9 mouse cellular contexts compared by ENCODE assay signal in genomic region chr10:110085156-110085555, GRCm38 (mm10).
DNase-seq lines count a peak whose midpoint lies in the region; ATAC-seq lines count a peak whose summit lies in the region.
"Had no signal": no experiment of that assay in that cellular context is flagged by ENCODE, and none has a peak within 500 bp of the region (broad histone marks: within the 10 kb centered on the region; RNA-seq: fewer than 3 reads in every experiment).

No protein-coding gene starts in this region.

- no peaks in the 10 kb centered on the region for H3K36me3 ChIP-seq in forebrain, embryonic 12.5 days (replicated peaks)
- H3K36me3 ChIP-seq in forebrain, embryonic 15.5 days = no peaks in the 10 kb centered on the region
- no peaks in the 10 kb centered on the region for H3K36me3 ChIP-seq in liver, embryonic 11.5 days (ENCODE audit: control insufficient read depth, insufficient read depth, low read length)
- H3K36me3 ChIP-seq: neural tube, embryonic 13.5 days had no signal

- no peak overlapping the region for H3K9ac ChIP-seq in forebrain, embryonic 12.5 days
- H3K9ac ChIP-seq in forebrain, embryonic 15.5 days (replicated peaks) = no peak overlapping the region
- H3K9ac ChIP-seq in liver, embryonic 11.5 days (ENCODE audit: low read depth, low read length) = no peak overlapping the region
- H3K9ac ChIP-seq: neural tube, embryonic 13.5 days had no signal

- no peaks in the 10 kb centered on the region for H3K27me3 ChIP-seq in forebrain, embryonic 12.5 days
- no peaks in the 10 kb centered on the region for H3K27me3 ChIP-seq in forebrain, embryonic 15.5 days
- H3K27me3 ChIP-seq in liver, embryonic 11.5 days (replicated peaks; ENCODE audit: control insufficient read depth, insufficient read depth, low read length) = no peaks in the 10 kb centered on the region
- H3K27me3 ChIP-seq: neural tube, embryonic 13.5 days had no signal

- peak; percentile 66; the same call in 1 of the 2 replicates for ATAC-seq in forebrain, embryonic 12.5 days (ENCODE audit: low FRiP score)
- no peak for ATAC-seq in forebrain, embryonic 15.5 days (replicated peaks)
- no peak for ATAC-seq in liver, embryonic 11.5 days (replicated peaks; ENCODE audit: low FRiP score)

- H3K9me3 ChIP-seq in forebrain, embryonic 12.5 days = no peaks in the 10 kb centered on the region
- H3K9me3 ChIP-seq in forebrain, embryonic 15.5 days = no peaks in the 10 kb centered on the region
- H3K9me3 ChIP-seq in liver, embryonic 11.5 days (ENCODE audit: control insufficient read depth, low read length) = no peaks in the 10 kb centered on the region
- H3K9me3 ChIP-seq: neural tube, embryonic 13.5 days had no signal

- 8% methylated on average over 5 of the region's 5 CpGs for WGBS in forebrain, embryonic 12.5 days
- WGBS in forebrain, embryonic 15.5 days = 12% methylated on average over 5 of the region's 5 CpGs
- WGBS in liver, embryonic 11.5 days = 8% methylated on average over 5 of the region's 5 CpGs

- H3K27ac ChIP-seq in forebrain, embryonic 12.5 days = no peak overlapping the region
- H3K27ac ChIP-seq in forebrain, embryonic 15.5 days (replicated peaks) = no peak overlapping the region
- H3K27ac ChIP-seq in liver, embryonic 11.5 days (ENCODE audit: low read depth, low read length) = no peak overlapping the region
- H3K27ac ChIP-seq: neural tube, embryonic 13.5 days had no signal

- H3K4me1 ChIP-seq in forebrain, embryonic 12.5 days = no peaks in the 10 kb centered on the region
- H3K4me1 ChIP-seq in forebrain, embryonic 15.5 days = no peaks in the 10 kb centered on the region
- H3K4me1 ChIP-seq in liver, embryonic 11.5 days (replicated peaks; ENCODE audit: control insufficient read depth, insufficient read depth, low read length) = no peaks in the 10 kb centered on the region
- H3K4me1 ChIP-seq: neural tube, embryonic 13.5 days had no signal

- no peak overlapping the region for H3K4me2 ChIP-seq in forebrain, embryonic 12.5 days
- no peak overlapping the region for H3K4me2 ChIP-seq in forebrain, embryonic 15.5 days (replicated peaks)
- H3K4me2 ChIP-seq in liver, embryonic 11.5 days = no peak overlapping the region
- H3K4me2 ChIP-seq: neural tube, embryonic 13.5 days had no signal

- peak; percentile 12 to 39 for DNase-seq in urinary bladder, adult 18-20 months (ENCODE audit: low spot score in 2 of 2)
- no peak for DNase-seq in urinary bladder, postnatal 10 days (ENCODE audit: low spot score)
- DNase-seq in embryo, embryonic 11.5 days (ENCODE audit: low read depth, low spot score) = peak; percentile 38
- DNase-seq in kidney, adult 11 months = peak; percentile 4
- DNase-seq in liver, embryonic 11.5 days (ENCODE audit: low spot score) = peak; percentile 34
- DNase-seq in retina, postnatal 7 days (ENCODE audit: low read depth, low spot score) = peak; percentile 24

- no peak overlapping the region for H3K4me3 ChIP-seq in forebrain, embryonic 12.5 days (replicated peaks)
- no peak overlapping the region for H3K4me3 ChIP-seq in forebrain, embryonic 15.5 days
- H3K4me3 ChIP-seq in liver, embryonic 11.5 days (ENCODE audit: low read depth, low read length) = no peak overlapping the region
- H3K4me3 ChIP-seq: neural tube, embryonic 13.5 days had no signal
